Mouse (Mus musculus) midbrain, embryonic 15.5 days (tissue): ENCODE results near the gene Arhgef3. TPM values are rescaled to one million over a fixed set of nuclear protein-coding genes. Genes with fewer than 3 reads are reported as not detected.

ENCODE experiments used
- ATAC-seq: fragments of 200-750 bp; cut with Nextera tagmentation; replicated peaks from 2 replicates; pipeline ENCODE4 v1.8.0; 2017; ENCODE audit warnings: moderate TSS enrichment
- H3K27ac ChIP-seq: fragments of 300-500 bp; sonication (generic); 2 replicates; pipeline ENCODE4 v1.5.1; 2015; ENCODE audit warnings: mild to moderate bottlenecking, inconsistent platforms
- H3K27me3 ChIP-seq: fragments of 300-500 bp; sonication (generic); replicated peaks from 2 replicates; pipeline ENCODE4 v1.6.1; 2015; ENCODE audit warnings: inconsistent platforms
- H3K36me3 ChIP-seq: fragments of 300-500 bp; sonication (generic); replicated peaks from 2 replicates; pipeline ENCODE4 v1.6.1; 2015; ENCODE audit warnings: inconsistent platforms
- H3K4me1 ChIP-seq: fragments of 300-500 bp; sonication (generic); 2 replicates; pipeline ENCODE4 v1.6.1; 2015; ENCODE audit warnings: inconsistent platforms
- H3K4me2 ChIP-seq: fragments of 300-500 bp; sonication (generic); 2 replicates; pipeline ENCODE4 v1.6.1; 2015; ENCODE audit warnings: inconsistent platforms, mild to moderate bottlenecking, moderate library complexity
- H3K4me3 ChIP-seq: fragments of 300-500 bp; sonication (generic); 2 replicates; pipeline ENCODE4 v1.5.1; 2015; ENCODE audit warnings: mild to moderate bottlenecking, inconsistent platforms
- H3K9ac ChIP-seq: fragments of 300-500 bp; sonication (generic); 2 replicates; pipeline ENCODE4 v1.6.1; 2015; ENCODE audit warnings: mild to moderate bottlenecking, inconsistent platforms
- H3K9me3 ChIP-seq: fragments of 300-500 bp; sonication (generic); 2 replicates; pipeline ENCODE4 v1.6.1; 2016; ENCODE audit warnings: inconsistent platforms
- WGBS: fragments of 180-500 bp; shearing (Covaris S2); methylation state at CpG from one replicate; pipeline ENCODE4 v1.1.7; 2015; ENCODE audit warnings: mixed read lengths; 5-methylcytosine and 5-hydroxymethylcytosine counted together
- polyA plus RNA-seq: library from polyadenylated mRNA; unstranded; fragments of >200 nt; fragmentation: Nextera tagmentation; extraction: Ambion mirVana; gene quantifications from 2 replicates; pipeline ENCODE4 v1.2.1, GENCODE M21; 2015

Gene Arhgef3
- polyA plus RNA-seq, 1 experiment from 2014 or later: 6.8 TPM

DNA sequence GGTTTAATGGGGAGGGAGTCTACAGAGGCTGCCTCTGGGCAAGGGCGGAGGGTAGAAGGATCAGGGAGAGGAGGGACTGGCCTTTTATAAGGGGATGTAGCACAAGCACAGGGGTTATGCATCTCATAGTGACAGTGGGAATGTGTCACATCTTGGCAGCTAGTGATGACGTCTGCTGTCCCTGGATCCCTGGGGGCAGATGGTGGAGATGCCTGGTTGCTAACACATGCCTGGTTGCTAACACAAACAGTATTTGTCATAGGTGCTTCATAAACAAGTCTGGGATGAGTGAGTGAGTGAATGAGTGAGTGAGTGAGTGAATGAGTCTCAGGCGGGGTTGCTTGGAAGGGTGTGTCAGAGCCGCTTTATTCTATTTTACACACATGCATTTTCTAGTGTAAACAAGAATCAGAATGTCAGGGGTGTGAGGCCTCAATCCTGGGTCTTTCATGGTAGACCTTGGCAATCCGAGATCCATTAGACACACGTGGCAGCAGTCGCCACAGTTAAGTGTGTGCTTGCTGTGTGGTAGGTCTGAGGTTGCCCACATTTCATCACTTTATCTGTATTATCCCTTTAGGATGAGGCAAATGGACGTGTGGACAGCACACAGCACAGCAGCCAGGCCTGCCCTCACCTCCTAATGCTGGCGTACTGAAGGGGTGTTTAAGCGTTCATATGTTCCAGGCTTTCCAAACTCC is 156.8 kb downstream of the Arhgef3 start:
- 0 out of 2 replicates have a peak, but pooled peaks have one; percentile 20 for ATAC-seq
- WGBS: 51% methylated on average over 10 of the region's 10 CpGs
- H3K4me2 ChIP-seq: no peak overlapping the region
- H3K9me3 ChIP-seq: no peaks in the 10 kb centered on the region
- H3K27me3 ChIP-seq: no peaks in the 10 kb centered on the region
- H3K9ac ChIP-seq: no peak overlapping the region
- H3K36me3 ChIP-seq: no peaks in the 10 kb centered on the region
- no peak overlapping the region for H3K4me3 ChIP-seq
- 0 out of 2 replicates have a peak overlapping the region, but pooled peaks have one; percentile 31 for H3K27ac ChIP-seq
- peaks cover 17% of the 10 kb centered on the region for H3K4me1 ChIP-seq

DNA sequence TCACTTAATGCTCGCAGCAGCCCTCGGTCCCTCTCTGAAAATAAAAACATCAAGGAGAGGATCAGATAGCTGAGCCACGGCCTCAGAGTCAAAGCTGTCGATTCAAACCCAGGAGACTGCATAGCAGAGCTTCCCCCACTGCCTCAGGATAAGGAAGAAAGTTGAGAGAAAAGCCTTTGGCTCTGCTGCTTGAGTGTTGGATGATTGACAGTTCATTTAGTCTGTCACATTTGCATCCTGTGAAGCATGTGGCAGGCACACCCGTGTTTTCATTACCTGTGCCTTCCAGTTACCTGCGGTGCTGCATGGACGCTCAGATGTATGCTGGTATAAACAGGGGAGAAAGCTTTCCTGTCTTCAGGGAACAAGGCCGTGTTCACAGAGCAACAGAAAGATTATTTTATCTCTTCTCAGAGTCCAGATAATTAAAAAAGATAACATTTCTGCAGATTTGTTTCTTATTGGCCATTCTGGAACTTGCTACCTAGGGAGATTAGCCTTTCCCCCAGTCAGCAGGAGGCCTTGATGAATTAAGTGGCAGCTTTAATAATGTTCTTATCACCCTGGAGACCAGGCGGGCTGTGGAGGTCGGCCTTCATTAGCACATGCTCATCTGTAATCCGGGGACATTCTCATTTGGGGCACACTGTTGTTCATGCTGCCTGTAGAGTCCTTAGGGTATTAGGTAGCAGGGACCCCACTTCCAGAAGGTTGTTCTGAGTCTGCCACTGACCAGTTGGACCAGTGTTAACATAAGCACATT is 157.6 kb downstream of the Arhgef3 start:
- Histone ChIP-seq H3K4me2 (no peak overlapping the region), H3K36me3 (no peaks in the 10 kb centered on the region), H3K9me3 (no peaks in the 10 kb centered on the region), H3K9ac (no peak overlapping the region), H3K27me3 (no peaks in the 10 kb centered on the region), H3K4me3 (no peak overlapping the region), H3K27ac (0 out of 2 replicates have a peak overlapping the region, but pooled peaks have one; percentile 31), H3K4me1 (peaks cover 17% of the 10 kb centered on the region)
- 0 out of 2 replicates have a peak, but pooled peaks have one; percentile 50 for ATAC-seq
- 9% methylated on average over 11 of the region's 11 CpGs for WGBS

DNA sequence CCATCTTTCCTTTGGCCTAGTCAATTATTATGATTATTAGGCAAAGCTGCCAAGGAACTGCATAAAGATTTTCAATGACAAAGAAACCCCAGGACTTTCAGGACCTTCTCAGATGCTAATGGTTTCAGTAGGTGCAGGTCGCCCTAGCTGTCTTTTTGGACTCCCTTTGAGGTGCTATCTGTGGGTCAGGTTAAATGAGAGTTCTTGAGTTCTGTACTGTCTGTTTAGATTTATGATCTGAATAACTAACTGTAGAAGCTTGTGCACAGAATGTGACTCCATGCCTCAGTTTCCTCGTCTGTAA is 158.1 kb downstream of the Arhgef3 start:
- H3K4me2 ChIP-seq: no peak overlapping the region
- no peaks in the 10 kb centered on the region for H3K9me3 ChIP-seq
- no peaks in the 10 kb centered on the region for H3K36me3 ChIP-seq
- H3K4me3 ChIP-seq: no peak overlapping the region
- H3K4me1 ChIP-seq: peaks cover 17% of the 10 kb centered on the region
- 0 out of 2 replicates have a peak overlapping the region, but pooled peaks have one; percentile 13 for H3K27ac ChIP-seq
- 52% methylated on average over 2 of the region's 2 CpGs for WGBS
- no peak overlapping the region for H3K9ac ChIP-seq
- H3K27me3 ChIP-seq: no peaks in the 10 kb centered on the region
- ATAC-seq: no peak

DNA sequence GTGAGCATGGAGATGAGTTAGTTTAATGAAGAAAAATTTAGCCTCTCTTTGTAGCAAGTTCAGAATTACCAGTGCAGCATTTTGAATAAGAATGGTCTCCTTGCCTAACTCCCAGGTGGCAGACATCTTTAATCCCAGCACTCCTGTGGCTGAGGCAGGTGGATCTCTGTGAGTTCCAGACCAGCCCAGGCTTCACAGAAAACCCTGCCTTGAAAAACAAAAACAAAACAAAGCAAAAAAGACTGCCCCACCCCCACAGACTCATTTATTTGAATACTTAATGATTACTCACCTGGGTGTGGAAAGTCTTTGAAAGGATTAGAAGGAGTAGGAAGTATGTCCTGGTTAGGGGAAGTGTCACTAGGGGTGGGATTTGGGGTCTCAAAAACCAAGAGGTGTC is 158.5 kb downstream of the Arhgef3 start:
- no peak for ATAC-seq
- no peak overlapping the region for H3K4me2 ChIP-seq
- no peak overlapping the region for H3K27ac ChIP-seq
- no peaks in the 10 kb centered on the region for H3K27me3 ChIP-seq
- H3K9ac ChIP-seq: no peak overlapping the region
- peaks cover 17% of the 10 kb centered on the region for H3K4me1 ChIP-seq
- H3K9me3 ChIP-seq: no peaks in the 10 kb centered on the region
- H3K4me3 ChIP-seq: no peak overlapping the region
- H3K36me3 ChIP-seq: no peaks in the 10 kb centered on the region

DNA sequence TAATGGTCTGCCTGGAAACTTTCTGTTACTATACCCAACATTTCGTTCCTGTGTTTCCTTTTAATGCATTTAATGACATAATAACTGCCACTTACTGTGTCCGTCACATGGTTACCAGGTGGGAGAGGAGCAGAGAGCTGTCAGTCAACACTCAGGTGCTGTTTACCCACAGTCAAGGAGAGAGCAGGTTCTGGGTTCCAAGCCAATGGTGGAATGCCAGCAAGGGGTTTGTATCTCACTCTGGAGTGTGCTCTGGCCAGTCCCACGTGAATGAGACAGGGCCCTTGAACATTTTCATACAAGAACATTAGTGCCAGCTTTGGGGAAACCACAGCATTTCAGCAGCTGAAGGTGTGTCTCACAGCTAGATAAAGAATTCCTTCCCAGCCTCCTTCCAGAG is 162.6 kb downstream of the Arhgef3 start:
- H3K9me3 ChIP-seq: no peaks in the 10 kb centered on the region

DNA sequence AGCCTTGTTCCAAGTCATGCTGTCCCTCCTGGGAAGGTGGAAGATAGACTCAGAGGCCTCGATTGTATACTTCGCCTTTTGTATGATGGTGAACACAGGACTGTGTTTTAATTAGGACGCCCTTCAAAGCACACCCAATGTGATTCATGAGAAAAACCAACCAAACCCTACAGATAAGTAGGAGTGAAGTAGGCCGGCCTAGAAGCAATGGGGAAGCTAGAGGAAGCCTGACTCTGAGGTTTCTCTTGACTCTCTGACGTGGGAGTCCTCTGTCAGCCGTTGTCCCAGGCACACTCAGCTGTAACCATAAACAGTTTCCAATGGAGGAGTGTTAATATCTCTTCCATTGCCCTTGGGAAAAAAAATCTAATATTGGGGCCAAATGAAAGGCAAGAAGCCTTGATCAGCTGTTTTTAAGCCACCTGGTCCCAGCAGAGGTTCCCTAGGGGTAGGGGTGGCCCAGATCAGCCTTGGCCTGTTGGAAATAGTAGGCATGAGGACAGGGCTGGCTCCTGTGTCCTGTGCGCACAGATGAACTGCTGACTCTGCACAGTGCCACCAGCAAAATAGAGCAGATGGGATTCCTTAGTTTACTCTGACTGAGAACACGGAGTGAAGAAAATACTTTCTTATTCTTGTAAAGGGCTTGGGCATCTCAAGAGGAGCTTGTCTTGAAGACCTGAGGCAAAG is 165.6 kb downstream of the Arhgef3 start:
- ATAC-seq: no peak
- Histone ChIP-seq H3K4me3 (no peak overlapping the region), H3K27me3 (no peaks in the 10 kb centered on the region), H3K4me2 (no peak overlapping the region), H3K9me3 (no peaks in the 10 kb centered on the region), H3K4me1 (0 out of 2 replicates have a peak, but pooled peaks cover 3% of the 10 kb centered on the region), H3K36me3 (no peaks in the 10 kb centered on the region), H3K27ac (no peak overlapping the region), H3K9ac (no peak overlapping the region)
- WGBS: 88% methylated on average over 8 of the region's 8 CpGs

More for the DNA sequence above, 162.6 kb downstream of the Arhgef3 start:
- WGBS: 95% methylated on average over 3 of the region's 3 CpGs
- Histone ChIP-seq H3K27ac (no peak overlapping the region), H3K4me2 (no peak overlapping the region), H3K4me1 (peaks cover 8% of the 10 kb centered on the region; the same call in 1 of the 2 replicates), H3K9ac (no peak overlapping the region), H3K4me3 (no peak overlapping the region), H3K36me3 (no peaks in the 10 kb centered on the region), H3K27me3 (no peaks in the 10 kb centered on the region)
- no peak for ATAC-seq

DNA sequence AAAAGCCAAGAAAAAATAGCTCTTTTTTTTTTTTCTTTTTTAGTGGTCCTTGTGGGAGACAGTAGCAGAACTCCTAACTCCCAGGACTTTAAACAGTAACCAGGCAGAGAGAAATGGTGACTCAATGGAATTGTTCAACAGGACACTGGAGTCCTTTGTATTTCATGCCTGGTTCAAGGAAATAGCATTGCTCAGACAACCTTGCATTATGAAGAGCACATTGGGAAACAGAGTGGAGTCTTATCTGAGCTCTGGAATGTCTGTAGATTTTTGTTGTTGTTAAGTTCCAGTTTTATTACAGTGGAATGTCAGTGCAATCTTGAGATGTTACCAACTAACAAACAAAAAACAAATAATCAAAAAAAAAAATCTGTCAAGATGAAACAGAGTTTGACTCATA is 169.3 kb downstream of the Arhgef3 start:
- Histone ChIP-seq H3K4me3 (no peak overlapping the region), H3K27ac (no peak overlapping the region), H3K27me3 (no peaks in the 10 kb centered on the region), H3K4me1 (0 out of 2 replicates have a peak, but pooled peaks cover 3% of the 10 kb centered on the region), H3K9ac (no peak overlapping the region), H3K36me3 (no peaks in the 10 kb centered on the region), H3K9me3 (no peaks in the 10 kb centered on the region), H3K4me2 (no peak overlapping the region)
- no peak for ATAC-seq

DNA sequence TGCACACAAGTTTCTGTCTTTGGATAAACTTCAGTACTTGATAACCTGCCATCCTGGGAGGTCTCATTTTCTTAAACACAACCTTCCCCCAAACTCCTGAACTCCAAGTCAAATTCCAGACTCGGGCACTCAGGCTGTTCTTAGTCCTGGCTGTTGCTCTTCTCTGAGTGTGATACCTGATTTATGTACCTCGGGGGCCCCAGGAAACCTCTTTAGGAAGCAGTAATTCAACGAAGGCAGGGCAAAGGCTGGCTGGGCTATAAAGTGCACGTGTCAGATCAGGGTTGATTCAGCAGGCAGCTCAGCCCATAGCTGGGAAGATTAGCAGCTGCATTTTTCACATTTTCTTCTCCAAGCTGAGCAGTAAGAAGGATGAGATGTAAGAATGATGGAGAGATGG is 171.5 kb downstream of the Arhgef3 start:
- 0 out of 2 replicates have a peak, but pooled peaks cover 3% of the 10 kb centered on the region for H3K4me1 ChIP-seq
- no peak for ATAC-seq
- H3K9ac ChIP-seq: no peak overlapping the region
- H3K27me3 ChIP-seq: no peaks in the 10 kb centered on the region
- H3K27ac ChIP-seq: no peak overlapping the region
- WGBS: 64% methylated on average over 4 of the region's 4 CpGs
- no peaks in the 10 kb centered on the region for H3K36me3 ChIP-seq
- H3K4me2 ChIP-seq: no peak overlapping the region
- no peak overlapping the region for H3K4me3 ChIP-seq
- H3K9me3 ChIP-seq: no peaks in the 10 kb centered on the region

DNA sequence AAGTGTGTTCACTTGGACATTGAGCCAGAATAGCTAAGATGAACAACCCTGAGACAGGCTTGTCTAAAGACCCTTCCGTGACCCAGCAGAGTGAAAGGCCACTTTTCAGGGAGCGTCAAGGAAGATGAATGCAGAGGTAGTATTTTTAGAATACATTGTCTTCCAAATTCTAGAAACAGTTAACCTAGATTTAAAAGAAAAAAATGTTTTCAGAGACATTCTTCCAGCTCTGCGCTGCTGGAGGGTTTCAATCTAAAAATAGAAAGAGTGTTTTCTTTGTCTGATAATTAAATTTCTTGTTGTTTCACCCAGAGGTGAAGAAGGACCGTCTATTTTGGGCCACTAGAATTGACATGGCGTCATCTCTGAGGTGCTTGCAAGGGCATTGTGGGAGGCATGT is 174.4 kb downstream of the Arhgef3 start:
- Histone ChIP-seq H3K4me2 (no peak overlapping the region), H3K9ac (no peak overlapping the region), H3K4me3 (no peak overlapping the region), H3K27ac (no peak overlapping the region), H3K4me1 (no peaks in the 10 kb centered on the region), H3K27me3 (no peaks in the 10 kb centered on the region), H3K9me3 (no peaks in the 10 kb centered on the region), H3K36me3 (no peaks in the 10 kb centered on the region)
- ATAC-seq: no peak
- 79% methylated on average over 5 of the region's 5 CpGs for WGBS

DNA sequence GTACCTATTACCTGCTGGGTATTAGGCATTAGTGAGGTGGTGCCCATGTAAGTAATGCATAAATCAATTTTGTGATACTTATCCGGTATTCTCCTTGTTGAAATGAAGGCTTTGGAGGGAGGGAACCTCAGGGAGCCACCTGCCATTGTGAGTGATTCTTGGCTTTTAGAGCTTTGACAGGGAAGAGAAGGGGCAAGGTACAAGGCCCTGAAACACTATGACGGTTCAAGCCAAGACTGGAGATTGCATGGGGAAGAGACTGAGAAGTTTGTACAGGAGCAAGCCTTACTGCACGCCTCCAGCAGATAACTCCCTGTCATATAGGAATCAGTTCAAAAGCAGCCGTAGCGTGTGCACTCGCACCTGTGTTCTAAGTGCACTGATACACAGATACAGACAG is 177.4 kb downstream of the Arhgef3 start:
- no peaks in the 10 kb centered on the region for H3K4me1 ChIP-seq
- WGBS: 88% methylated on average over 6 of the region's 6 CpGs
- no peak overlapping the region for H3K27ac ChIP-seq
- H3K27me3 ChIP-seq: no peaks in the 10 kb centered on the region
- H3K4me2 ChIP-seq: no peak overlapping the region
- no peak for ATAC-seq
- H3K9ac ChIP-seq: no peak overlapping the region
- no peaks in the 10 kb centered on the region for H3K9me3 ChIP-seq
- no peak overlapping the region for H3K4me3 ChIP-seq
- no peaks in the 10 kb centered on the region for H3K36me3 ChIP-seq

DNA sequence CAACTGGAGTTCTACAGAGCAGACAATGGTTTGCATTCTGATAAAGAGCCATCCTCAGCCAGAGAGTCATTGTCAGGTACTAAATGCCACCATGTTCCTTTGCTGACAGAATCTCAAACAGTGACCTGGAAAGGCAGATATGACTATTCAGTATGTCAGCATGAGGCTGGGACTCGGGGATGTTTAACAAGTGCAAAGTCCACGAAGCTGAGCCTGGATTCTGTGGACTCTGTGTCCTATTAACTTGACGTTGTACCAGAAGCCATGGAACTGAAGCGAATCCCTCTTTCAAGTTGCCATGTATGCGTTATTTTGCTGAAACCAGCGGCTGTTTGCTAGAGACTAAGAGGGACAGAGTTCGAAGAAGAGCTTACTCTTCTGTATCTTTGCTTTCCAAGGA is 181.1 kb downstream of the Arhgef3 start:
- WGBS: 82% methylated on average over 7 of the region's 7 CpGs

DNA sequence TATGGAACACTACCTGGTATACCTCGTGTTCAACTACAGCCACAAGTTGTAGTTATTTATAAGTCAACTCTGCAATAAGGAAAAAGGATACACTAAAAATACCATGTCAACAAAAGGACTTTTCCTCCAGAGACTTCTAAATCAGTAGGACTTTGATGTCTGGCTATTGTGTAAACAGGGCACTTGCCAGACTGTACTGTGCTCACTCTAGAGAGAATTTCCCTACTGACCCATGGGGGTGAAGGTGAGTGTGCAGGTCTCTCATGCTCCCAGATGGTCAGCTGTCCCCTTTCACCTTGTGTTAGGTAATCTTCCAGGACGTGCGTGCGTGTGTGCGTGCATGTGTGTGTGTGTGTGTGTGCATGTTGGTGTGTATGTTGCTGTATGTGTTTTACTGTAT is 182.3 kb downstream of the Arhgef3 start:
- Histone ChIP-seq H3K4me3 (no peak overlapping the region), H3K27me3 (no peaks in the 10 kb centered on the region), H3K9me3 (no peaks in the 10 kb centered on the region), H3K9ac (no peak overlapping the region), H3K27ac (no peak overlapping the region), H3K4me1 (no peaks in the 10 kb centered on the region), H3K36me3 (no peaks in the 10 kb centered on the region), H3K4me2 (no peak overlapping the region)
- WGBS: 88% methylated on average over 5 of the region's 5 CpGs
- ATAC-seq: no peak

More for the DNA sequence above, 181.1 kb downstream of the Arhgef3 start:
- Histone ChIP-seq H3K9me3 (no peaks in the 10 kb centered on the region), H3K36me3 (no peaks in the 10 kb centered on the region), H3K4me1 (no peaks in the 10 kb centered on the region), H3K4me2 (no peak overlapping the region), H3K27me3 (no peaks in the 10 kb centered on the region), H3K27ac (no peak overlapping the region), H3K9ac (no peak overlapping the region), H3K4me3 (no peak overlapping the region)
- ATAC-seq: no peak
